Mouse (Mus musculus) left cerebral cortex, adult 2 months (tissue): ENCODE data around the gene Camk1d. TPM values are rescaled to one million over a fixed set of nuclear protein-coding genes. Genes with fewer than 3 reads are reported as not detected.
"Not testable (repeated sequence)": the region's sequence is repeated elsewhere in the genome, so short reads cannot be mapped to it uniquely, and the experiment has no call there.

ENCODE experiments used
- DNase-seq, 2 experiments: peaks; one replicate each; pipeline ENCODE4 v3.0.0; 2021 to 2022; ENCODE audit warnings: low spot score in 2 of 2, mixed read lengths in 1 of 2; ENCODE audit errors: extremely low spot score in 1 of 2
- H3K27ac ChIP-seq: fragments of 200-600 bp; 2 replicates; pipeline ENCODE4 v1.8.1; 2022
- H3K4me3 ChIP-seq: fragments of 200-600 bp; 2 replicates; pipeline ENCODE4 v1.8.1; 2022
- CTCF ChIP-seq: fragments of 200-600 bp; IDR thresholded peaks from 2 replicates; pipeline ENCODE4 v1.8.1; 2022; ENCODE audit warnings: antibody characterized with exemption, mild to moderate bottlenecking, moderate library complexity
- intact Hi-C: fragments of 180-260 bp; cut with DNase I; formaldehyde crosslinking; loops from one replicate; pipeline ENCODE4 v1.15.1; 2025
- total RNA-seq, 2 experiments: library from RNA; stranded (reverse); gene quantifications; 2 replicates each; pipeline ENCODE4 v1.2.3; 2021

Gene Camk1d
- total RNA-seq, 2 experiments from 2014 or later: 129 to 132 TPM

- no peak for TF ChIP-seq CTCF
- intact Hi-C loops: loop anchor here (5.0 kb wide), 1 partner anchor 305 kb away; no protein-coding TSS in a partner anchor
- Histone ChIP-seq H3K27ac (no peak overlapping the region), H3K4me3 (no peak overlapping the region)
- DNase-seq: no peak
These were observed 316.8 kb downstream of the Camk1d start for GRCm38 (mm10) chr2:5397468-5397867.

GRCm38 (mm10) chr2:5396415-5396814, 317.9 kb downstream of the Camk1d start:
- no peak overlapping the region for H3K27ac ChIP-seq
- TF ChIP-seq CTCF: peak; percentile 37

GRCm38 (mm10) chr2:5395873-5396272, 318.4 kb downstream of the Camk1d start:
- intact Hi-C loops: loop anchor here (5.0 kb wide), 1 partner anchor 304 kb away; no protein-coding TSS in a partner anchor
- Histone ChIP-seq H3K27ac (no peak overlapping the region), H3K4me3 (no peak overlapping the region)
- no peak for DNase-seq
- no peak for TF ChIP-seq CTCF

More at GRCm38 (mm10) chr2:5396415-5396814, 317.9 kb downstream of the Camk1d start:
- no peak for DNase-seq
- intact Hi-C loops: loop anchor here (5.0 kb wide), 1 partner anchor 304 kb away; no protein-coding TSS in a partner anchor
- no peak overlapping the region for H3K4me3 ChIP-seq

GRCm38 (mm10) chr2:5392921-5393320, 321.4 kb downstream of the Camk1d start:
- no peak for TF ChIP-seq CTCF
- DNase-seq: no peak
- intact Hi-C loops: no loop called here

DNA sequence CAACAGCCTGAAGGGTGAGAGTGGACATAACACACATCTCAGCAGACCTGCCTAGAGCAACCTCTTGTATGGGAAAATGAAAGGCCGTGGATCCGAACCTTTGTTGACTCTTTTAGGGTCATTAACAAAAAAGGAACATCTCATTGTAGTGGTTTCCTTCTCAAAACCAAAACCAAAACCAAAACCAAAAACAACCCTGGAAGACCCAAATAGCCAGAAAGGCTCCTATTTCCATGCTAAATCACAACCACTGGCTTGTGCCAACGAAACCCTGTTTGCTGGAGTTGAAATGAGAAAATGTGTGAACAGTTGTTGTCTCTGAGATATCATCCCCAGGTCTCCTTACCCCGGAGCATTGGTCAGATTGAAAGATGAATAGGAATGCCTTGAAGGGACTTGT, 321.8 kb downstream of the Camk1d start:
- intact Hi-C loops: no loop called here
- no peak for TF ChIP-seq CTCF
- no peak for DNase-seq
- no peak overlapping the region for H3K27ac ChIP-seq
- no peak overlapping the region for H3K4me3 ChIP-seq

More at GRCm38 (mm10) chr2:5392921-5393320, 321.4 kb downstream of the Camk1d start:
- no peak overlapping the region for H3K27ac ChIP-seq
- no peak overlapping the region for H3K4me3 ChIP-seq

GRCm38 (mm10) chr2:5388381-5388780, 325.9 kb downstream of the Camk1d start:
- TF ChIP-seq CTCF: no peak
- no peak for DNase-seq
- intact Hi-C loops: no loop called here
- no peak overlapping the region for H3K4me3 ChIP-seq
- H3K27ac ChIP-seq: no peak overlapping the region

DNA sequence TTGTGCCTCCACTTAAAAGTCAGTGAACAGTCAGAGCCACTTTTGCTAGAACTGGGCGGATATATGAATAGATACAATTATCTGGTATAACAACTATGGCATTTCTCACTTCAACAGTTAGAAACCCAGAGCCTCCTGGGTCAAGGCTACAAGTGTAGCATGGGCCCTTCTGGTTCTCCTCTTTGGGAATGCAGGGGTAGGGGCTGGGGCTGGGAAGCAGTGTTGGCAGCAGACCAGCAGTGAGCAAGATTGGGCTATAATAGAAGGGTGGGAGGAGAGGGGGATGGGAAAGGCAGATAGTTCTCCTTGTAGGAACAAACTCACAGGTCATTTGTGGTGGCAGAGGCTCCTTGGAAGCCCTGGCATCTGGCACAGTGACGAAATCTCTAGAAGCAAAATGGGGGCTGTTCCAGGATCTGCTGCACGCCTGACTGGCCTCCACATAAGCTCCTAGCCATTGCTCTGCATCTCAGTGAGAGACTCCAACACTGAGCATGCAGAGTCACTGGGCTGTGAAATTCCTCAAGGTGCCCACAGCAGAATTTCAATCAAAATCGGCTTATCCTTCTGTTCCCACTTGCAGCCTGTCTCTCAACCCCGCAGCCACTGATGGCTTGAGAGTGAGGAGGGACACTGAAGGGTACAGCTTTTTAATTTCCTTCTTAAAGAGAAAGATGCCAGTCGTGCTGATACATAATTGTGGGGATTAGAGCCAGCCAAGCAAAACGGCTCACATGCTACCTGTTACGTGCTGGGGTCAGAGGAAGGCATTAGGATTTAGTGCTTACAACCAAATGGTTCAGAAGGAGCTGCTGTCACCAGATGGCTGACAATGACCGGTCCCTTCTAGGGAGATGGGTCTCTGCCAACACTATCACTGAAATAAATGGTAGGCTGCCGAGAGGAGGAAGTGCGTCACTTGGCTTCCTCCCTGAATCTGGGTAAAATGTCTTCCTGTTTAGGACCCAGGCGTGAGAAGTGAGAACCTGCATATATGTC, 332.3 kb downstream of the Camk1d start:
- no peak overlapping the region; the same call in 1 of the 2 replicates for H3K27ac ChIP-seq
- TF ChIP-seq CTCF: no peak
- H3K4me3 ChIP-seq: no peak overlapping the region
- DNase-seq: no peak
- intact Hi-C loops: no loop called here

GRCm38 (mm10) chr2:5380973-5381372, 333.3 kb downstream of the Camk1d start:
- DNase-seq: peak in 1 of 2 experiments; percentile 47
- Histone ChIP-seq H3K4me3 (no peak overlapping the region), H3K27ac (no peak overlapping the region)
- no peak for TF ChIP-seq CTCF
- intact Hi-C loops: no loop called here

- H3K27ac ChIP-seq, intact Hi-C loops, DNase-seq, H3K4me3 ChIP-seq: not testable (repeated sequence)
These were observed 335.4 kb downstream of the Camk1d start for GRCm38 (mm10) chr2:5378922-5379321.

DNA sequence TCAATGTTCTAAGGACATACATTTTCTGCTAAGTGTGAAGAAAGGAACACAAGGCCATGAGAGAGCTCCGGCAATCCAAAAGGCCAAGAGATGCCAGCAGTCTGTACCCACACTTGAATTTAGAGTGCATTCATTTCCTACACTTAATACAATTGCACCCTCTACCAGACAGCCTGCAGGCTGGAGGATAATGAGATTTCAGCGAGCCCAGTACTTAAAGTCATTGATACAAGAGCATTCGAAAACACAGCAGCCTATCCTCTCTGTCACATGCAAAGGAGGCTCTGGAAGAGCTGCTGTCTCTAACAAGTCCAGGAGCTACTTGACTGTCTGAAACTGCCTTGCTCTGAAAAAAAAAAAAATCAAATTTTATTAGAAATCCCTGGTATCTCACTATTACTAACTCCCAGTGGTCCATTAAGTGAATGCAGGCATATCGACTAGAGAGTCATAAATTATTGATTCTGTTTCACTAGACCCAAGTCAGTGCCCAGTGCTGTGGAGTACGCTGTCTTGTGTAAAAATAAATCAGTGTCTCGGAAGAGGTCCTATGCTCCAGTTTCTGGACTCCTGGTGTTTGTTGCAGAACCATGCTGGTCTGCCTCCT, 336.1 kb downstream of the Camk1d start:
- no peak for TF ChIP-seq CTCF
- H3K27ac ChIP-seq: no peak overlapping the region
- no peak overlapping the region for H3K4me3 ChIP-seq
- DNase-seq: no peak
- intact Hi-C loops: no loop called here

- DNase-seq: no peak
- no peak overlapping the region for H3K27ac ChIP-seq
- TF ChIP-seq CTCF: no peak
- H3K4me3 ChIP-seq: no peak overlapping the region
- intact Hi-C loops: no loop called here
These were observed 341.4 kb downstream of the Camk1d start for GRCm38 (mm10) chr2:5372886-5373429.

GRCm38 (mm10) chr2:5371316-5371715, 343.0 kb downstream of the Camk1d start:
- intact Hi-C loops: no loop called here
- TF ChIP-seq CTCF: no peak
- no peak overlapping the region for H3K4me3 ChIP-seq
- no peak for DNase-seq
- H3K27ac ChIP-seq: no peak overlapping the region
